Mouse (Mus musculus) fibroblast of lung, adult 2 months (primary cell): ENCODE measurements around the gene Ktn1.

ENCODE experiments used
- DNase-seq: peaks from one replicate; pipeline ENCODE4 v3.0.0-alpha.2; 2011; ENCODE audit warnings: low read depth

Ktn1 gene

DNA sequence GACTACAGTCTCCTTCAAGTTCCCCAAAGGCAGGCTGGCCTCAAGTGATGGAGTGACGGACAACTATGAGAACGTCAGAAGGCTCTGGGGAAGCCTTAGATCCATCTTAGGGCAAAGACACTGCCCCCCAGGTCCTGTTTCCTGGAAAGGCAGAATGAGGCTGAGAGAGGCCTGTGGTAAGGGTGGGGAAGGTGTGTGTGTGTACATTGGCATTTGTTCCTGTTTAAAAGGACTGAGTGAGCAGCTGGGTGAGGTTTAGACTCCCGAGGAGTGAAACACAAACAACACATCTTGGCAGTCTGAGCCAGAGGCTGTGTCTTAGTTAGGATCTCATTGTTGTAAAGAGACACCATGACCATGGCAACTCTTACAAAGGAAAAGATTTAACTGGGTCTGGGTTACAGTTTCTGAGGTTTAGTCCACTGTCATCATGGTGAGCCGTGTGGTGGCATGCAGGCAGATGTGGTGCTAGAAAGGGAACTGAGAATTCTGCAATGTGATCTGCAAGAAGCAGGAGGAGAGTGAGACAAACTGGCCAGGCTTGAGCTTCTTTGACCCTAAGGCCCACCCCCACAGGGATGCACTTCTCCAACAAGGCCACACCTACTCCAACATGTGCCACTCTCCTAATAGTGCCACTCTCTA, 106.1 kb downstream of the Ktn1 start:
- DNase-seq = no peak

DNA sequence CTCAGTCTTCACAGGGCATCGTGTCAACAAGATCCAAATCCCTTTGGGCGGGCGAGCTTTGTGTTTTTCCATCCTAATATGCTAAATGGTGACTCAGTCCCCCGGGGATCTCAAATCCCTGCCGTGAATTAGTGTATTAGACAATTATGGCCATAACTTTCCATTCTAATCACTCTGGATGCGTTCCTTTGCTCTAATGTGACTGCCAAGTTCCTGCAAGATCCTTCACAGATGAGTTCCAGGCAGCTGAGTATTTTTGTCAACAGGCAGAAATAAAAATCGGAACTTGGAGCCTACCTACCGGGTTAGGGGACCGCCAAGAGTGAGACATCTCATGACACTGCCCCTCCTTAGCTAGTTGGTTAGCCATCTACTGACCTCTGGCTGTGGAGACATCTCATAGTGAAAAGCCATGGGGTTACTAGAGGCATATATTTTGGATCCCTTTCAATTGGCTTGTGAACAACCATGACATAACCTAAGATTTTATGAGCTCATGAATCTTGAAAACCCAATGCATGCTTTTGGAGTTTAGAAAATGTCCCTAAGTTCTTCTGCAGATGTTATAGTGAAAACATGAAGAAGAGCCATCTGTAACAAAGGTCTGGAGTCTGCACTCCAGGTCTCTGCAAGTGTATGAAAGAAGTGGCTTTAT, 108.3 kb downstream of the Ktn1 start:
- no peak for DNase-seq

- no peak for DNase-seq
Measured at GRCm38 (mm10) chr14:47765192-47765591, 116.9 kb downstream of the Ktn1 start.

DNA sequence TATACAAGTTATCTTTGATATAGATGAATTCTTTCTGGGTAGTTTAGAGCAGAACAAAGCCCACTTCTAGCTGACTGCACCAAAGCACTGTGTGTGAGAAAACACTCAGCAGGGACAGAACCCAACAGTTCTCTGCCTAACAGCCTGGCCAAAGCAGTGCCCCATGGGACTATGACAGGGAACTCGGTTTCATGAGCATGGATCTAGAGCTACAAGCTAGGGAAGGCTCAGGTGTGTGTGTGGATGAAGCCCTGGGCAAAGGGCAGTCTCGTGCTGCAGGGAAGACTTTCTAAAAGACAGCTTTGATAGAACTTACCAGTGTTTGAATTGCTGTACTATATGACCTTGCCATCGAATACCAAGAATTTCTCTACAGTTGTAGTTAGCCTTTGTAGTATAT, 117.5 kb downstream of the Ktn1 start:
- DNase-seq = no peak

GRCm38 (mm10) chr14:47766373-47766772, 118.1 kb downstream of the Ktn1 start:
- no peak for DNase-seq

GRCm38 (mm10) chr14:47771496-47771895, 123.2 kb downstream of the Ktn1 start:
- DNase-seq = no peak

DNA sequence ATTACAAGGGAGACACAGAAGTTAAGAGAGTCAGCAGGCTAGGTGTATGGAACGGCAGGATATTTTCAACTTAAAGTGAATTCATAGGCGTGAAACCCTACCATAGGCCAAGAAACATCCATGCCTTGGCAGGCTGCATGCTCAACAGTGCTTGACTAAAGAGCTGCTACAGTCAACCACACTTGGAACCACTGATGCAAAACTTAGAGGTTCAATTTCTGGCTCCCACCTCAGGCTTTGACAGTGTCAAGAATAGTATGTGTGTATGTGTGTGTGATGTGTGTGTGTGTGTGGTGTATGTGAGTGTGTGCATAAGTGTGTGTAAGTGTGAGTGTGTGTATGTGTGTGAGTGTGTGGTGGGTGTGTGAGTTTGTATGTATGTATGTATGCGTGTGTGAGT, 127.3 kb downstream of the Ktn1 start:
- DNase-seq = no peak

DNA sequence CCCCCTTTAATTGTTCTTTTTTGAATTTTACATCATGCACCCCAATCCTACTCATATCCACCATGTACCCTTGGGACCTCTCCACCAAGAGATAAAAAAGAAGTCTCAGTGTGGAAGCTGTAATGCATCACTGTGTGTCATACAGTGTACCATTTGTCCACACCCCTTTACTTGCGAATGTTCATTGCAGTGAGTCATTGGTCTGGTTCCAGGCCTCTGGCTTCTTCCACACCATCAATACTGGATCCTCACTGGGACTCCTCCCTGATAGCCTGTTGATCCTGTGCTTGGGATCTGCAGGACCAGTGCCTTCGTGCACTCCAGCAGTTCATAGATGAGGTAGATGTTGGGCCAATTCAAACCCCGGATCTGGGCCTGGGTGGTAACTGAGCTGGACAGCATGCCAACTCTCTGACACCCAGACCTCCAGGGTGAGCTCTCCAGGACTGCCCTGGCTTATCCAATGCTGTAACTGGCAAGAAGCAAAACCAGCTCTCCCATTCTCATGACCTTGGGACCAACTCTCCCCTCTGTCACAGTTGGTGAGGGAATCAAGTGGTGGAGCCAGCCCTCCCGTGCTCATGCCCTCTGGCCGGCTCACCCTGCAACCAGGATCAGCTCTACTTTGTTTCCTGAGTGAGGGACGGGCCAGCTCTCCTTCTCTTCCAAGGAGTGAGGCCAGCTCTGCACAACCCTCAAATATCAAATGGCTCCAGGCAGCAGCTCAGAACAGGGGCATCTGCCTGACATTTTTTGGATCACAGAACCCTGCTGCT, 128.2 kb downstream of the Ktn1 start:
- peak; percentile 42 for DNase-seq

- no peak for DNase-seq
Measured at GRCm38 (mm10) chr14:47786112-47786511, 137.9 kb downstream of the Ktn1 start.
